Mouse (Mus musculus): ENCODE results near the gene Tbc1d8.

- TF ChIP-seq CTCF (IDR thresholded peaks at IDR 0.05; ENCODE audit: low read depth) (no peak), EP300 (optimal IDR thresholded peaks at IDR 0.05) (no peak)
These were observed 86.9 kb downstream of the Tbc1d8 start for GRCm38 (mm10) chr1:39391652-39392051.
